Mouse (Mus musculus) c-Kit-positive CD71-positive TER-119-positive erythroid progenitor cells, embryonic 14.5 days (primary cell): ENCODE results near the gene Sf3a2.
"Not testable (repeated sequence)": the region's sequence is repeated elsewhere in the genome, so short reads cannot be mapped to it uniquely, and the experiment has no call there.

Experiments used
- DNase-seq: peaks from one replicate; pipeline ENCODE4 v3.0.0-alpha.2; 2013; ENCODE audit warnings: low spot score

Sf3a2 gene

DNA sequence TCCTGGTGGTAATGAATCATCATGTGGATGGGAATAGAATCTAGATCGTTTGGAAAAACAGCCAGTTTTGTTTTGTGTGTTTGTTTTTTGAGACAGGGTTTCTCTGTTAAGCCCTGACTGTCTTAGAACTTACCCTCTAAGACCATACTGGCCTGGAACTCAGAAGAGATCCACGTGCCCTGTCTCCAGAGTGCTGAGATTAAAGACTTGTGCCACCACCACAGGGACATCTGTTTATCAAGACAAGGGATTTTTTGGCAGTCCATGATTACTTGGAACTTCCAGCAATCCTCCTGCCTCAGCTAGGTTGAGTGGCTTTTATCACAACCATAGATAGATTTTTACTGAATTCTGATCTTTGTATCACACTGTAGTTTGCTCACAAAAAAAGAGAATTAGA is 26.8 kb downstream of the Sf3a2 start:
- DNase-seq: no peak

DNA sequence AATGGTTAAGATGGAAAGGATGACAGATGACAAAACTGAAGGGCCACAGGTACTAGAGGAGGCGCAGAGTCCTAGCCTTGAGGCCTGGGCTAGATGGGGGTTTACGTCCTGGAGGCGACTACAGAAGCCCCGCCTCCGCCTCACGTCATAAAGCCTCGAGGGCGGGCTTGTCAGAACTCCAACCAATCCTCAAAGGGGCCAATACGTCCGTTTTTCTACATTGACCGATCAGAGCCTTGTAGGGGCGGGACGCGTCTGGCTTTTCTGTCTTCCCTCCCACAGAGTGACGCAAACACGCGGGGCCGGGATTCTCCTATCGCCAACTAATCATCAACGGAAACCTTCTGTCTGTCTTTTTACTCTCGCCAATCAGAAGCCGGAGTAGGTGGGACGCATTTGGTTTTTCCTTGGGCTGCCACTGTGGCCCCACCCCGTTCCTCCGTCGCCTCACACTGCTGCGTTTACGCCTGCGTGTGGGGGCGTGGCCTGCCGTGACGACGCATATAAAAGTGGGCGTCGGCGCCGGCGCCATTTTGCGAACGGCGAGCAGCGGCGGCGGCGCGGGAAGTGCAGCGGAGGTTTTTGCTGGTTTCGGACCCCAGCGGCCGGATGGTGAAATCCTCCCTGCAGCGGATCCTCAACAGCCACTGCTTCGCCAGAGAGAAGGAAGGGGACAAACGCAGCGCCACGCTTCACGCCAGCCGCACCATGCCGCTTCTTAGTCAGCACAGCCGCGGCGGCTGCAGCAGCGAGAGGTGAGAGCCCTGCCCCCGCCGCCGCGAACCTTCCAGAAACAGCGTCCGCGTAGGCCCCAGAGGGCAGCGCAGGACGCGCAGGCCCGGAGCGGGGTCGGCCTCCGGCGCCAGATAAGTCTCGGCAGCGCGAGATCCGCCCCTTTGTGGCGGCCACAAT is 28.4 kb downstream of the Sf3a2 start, which contains the start of gene Oaz1:
Gene Oaz1, plus strand, starts transcription at position 506 of the 912 bp plus-strand sequence.
- DNase-seq: peak; percentile 100

DNA sequence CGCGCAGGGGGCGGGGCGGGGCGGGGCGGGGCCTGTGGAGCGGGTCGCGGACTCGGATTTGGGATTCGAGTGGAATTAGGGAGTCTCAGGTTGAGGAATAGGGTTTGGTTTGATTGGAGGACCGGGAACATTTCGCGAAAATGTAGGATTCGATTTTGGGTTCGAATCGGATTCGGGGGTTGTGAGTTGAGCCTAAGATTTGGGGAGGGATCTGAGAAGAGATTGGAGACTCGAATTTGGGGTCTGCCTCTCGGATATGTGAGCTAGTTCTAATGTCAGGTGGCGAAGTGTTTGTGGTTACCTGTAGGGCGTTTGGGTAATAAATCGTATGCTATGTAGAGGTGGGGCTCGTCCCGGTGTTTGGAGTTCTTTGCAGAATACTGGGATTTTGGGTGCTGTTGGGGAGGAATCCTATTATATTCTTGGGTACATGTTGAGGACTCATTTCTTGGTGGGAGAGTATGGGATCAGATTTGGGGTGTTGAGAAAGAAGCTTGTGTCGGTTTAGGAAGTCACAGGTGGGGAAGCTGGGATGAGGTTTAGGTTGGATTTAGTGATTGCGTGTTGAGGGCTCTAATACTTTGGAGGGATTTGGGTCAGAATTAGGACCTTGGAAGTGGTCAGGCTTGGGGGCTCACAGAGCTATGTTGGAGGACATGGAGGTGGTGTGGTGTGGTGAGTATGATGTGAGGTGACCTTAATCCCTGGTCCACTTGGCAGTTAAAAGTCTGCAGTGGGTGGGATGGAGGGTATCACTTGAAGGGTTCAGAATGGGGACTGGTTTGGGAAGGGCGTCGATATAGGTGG is 29.3 kb downstream of the Sf3a2 start:
- no peak for DNase-seq

DNA sequence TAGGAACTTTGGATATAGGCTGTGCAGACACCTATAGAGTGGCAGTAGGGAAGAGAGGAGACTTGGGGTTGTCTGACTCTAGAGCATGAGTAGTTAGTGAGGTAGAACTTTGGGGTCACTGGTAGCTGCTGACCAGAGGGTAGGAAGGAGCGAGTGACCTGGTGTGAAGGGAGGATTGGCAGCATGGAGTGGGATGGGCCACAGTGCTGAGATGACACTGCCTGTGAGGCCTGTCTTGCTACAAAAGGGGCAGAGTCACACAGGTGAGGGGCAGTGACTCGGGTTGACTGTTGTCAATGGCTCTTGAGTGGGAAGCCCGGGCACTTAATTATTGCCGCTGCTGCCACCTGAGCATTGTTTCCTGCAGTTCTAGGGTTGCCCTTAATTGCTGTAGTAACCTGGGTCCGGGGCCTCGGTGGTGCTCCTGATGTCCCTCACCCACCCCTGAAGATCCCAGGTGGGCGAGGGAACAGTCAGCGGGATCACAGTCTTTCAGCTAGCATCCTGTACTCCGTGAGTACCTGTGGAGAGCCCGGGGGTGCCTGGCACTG is 29.9 kb downstream of the Sf3a2 start:
- DNase-seq: no peak

DNA sequence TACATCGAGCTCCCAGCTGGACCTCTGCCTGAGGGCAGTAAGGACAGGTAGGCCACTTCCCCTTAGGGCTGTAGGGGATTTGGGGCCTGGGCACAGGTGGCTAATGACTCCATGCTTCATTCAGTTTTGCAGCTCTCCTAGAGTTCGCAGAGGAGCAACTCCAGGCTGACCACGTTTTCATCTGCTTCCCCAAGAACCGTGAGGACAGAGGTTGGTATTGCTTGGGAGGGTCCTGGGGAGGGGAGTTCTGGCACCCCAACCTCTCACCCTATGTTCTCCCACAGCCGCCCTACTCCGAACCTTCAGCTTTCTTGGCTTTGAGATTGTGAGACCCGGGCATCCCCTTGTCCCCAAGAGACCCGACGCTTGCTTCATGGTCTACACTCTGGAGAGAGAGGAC is 30.6 kb downstream of the Sf3a2 start:
- not testable (repeated sequence) for DNase-seq

DNA sequence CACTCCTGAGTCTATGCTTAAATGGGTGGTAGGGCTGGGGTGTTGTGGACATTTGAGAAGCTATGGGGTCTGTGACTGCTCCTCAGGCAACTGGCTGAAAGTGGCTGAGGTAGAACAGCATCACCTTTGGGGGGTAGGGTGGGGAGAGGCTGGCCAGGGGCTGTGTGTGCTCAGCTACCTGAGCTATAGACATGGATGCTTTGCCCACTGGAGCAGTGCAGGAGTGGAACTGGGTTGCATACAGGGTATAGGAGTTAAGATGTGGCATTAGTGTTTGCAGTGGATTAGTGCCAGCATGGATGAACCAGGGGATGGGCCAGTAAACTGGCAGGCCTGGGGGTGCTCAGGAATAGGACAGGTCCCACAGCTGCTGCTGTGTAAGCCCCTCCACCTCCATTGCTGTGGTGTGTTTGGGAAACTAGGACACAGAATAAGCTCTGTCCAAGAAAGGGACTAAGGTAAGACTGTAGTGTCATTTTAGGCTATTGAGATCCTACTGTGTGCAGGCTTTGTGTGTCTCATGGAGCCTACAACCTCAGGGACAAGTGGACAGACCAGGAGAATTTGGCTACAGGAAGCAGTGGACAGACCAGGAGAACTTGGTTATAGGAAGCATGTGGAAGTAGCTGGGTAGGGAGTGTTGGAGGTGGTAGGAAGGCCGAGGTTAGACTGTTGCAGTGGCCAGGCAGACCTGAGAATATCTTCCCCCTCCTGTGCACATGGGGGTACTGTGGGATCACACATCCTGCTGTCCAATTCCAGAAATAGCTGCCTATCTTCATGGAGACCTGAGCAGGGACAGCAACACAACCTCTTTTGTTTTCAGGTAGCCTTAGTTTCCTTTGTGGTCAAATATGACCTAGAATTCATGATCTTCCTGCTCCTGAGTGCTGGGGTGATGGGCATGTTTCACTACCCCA is 31.6 kb downstream of the Sf3a2 start:
- DNase-seq: no peak

DNA sequence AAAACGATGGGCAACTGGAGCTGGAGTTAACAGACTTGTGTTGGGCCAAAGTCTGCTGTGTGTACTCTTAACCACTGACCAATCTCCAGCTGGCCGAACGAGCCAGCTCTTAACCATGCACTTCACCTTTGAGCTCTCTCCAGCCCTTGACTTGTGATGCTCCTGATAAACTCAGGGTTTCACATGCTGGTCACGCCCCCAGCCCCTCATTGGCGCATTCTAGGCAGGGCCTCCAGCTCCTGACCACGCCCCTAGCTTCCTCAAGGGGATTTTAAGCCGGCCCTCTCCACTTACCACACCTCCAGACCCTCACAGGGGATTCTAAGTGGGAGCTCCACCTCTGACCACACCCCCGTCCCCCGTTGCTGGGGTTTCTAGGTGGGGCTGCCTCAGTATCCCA is 33.1 kb downstream of the Sf3a2 start:
- DNase-seq: peak; percentile 78

DNA sequence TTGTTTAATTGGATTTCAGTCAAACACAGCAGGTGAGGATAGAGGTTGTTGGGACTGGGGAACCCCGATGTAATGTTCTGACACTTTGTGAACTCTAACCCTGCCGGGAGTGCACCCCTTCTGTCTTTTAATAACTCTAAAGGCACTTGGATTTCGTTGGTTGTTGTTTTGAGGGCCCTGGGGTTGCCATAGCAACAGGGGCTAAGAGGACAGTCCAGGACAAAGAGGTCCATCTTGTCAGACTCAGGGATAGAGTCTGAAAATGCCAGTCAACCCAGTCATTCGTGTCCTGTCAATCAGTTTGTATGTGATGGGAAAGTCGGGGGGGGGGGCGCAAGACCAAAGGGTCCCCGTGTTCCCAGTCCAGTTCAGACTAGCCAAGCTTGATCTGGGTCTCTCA is 34.8 kb downstream of the Sf3a2 start:
- DNase-seq: no peak

DNA sequence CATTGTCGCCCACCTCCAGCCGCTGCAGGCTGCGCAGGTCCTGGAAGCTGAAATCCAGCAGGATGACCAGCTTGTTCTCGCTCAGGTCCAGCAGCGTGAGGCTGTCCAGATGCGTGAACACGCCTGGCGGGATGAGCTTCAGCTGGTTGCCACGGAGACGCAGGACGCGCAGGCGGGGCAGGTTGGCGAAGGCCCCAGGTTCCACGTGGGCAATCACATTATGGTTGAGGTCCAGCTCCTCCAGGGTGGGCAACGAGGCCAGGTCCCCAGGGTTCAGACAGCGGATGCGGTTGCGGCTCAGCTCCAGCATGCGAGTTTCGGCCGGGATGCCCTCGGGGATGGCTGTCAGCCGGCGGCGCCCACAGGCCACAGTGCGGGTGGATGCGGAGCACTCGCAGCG is 37.6 kb downstream of the Sf3a2 start:
- DNase-seq: no peak

DNA sequence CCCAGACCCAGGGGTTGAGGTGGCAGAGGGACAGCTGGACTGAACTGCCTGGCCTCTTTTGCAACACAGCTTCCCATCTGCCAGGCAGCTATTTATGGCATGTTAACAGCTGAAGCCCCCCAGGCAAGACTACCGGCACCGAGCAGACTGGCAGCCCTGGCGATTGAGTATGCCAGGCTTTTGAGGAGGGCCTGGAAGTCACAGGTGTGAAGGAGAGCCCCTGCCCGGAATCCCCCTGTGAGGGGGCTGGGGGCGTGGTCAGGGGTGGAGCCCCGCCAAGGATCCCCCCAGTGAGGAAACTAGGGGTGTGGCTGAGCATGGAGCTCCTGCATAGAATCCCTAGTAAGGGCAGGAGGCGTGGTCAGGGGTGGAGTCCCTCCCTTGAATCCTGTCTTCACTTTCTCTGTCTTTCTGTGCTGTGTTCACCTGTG is 39.0 kb downstream of the Sf3a2 start:
- no peak for DNase-seq

DNA sequence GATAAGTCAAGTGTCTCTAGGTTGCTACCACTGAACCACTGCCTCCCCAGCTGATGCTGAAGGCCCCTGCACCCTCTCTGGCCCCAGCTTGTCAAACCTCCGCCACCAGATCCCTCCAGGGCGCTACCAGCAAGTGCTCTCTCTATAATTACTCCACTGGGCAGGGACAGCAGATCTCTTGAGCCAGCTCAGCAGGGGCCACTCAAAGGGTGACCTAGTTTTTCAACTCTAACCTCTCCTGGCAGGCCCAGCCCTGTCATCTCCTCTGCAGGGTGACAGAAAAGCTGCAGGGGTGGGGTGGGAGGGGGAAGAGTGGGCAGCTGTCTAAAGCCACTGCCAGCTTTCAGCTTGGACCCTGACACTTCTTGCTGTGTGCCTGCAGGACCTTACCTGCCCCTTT is 39.8 kb downstream of the Sf3a2 start:
- DNase-seq: no peak

DNA sequence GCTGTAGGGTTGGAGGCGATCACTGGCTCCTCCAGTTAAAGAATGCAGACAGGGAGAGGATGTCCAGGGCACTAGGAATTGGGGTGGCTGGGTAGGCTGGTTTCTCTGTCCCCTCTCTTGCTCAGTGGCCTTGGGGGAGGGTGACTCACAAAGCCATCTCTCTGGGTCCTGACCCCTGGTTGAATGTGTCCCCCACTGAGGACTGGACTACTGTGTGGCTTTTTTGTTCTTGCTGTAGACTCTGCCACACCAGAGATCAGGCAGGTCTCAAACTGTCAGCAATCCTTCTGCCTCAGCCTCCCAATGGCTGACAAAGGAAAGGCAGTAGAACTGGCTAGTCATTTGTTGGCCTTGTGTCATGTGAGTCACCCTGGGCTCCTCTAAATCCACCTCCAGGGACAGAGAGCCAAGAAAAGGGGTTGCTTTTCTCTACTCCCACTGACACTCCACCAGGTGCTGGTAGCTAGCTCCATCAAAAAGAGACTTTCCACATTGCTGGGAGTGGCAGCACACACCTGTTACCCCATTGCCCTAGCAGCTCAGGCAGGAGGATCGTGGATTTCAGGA is 40.4 kb downstream of the Sf3a2 start:
- DNase-seq: no peak

DNA sequence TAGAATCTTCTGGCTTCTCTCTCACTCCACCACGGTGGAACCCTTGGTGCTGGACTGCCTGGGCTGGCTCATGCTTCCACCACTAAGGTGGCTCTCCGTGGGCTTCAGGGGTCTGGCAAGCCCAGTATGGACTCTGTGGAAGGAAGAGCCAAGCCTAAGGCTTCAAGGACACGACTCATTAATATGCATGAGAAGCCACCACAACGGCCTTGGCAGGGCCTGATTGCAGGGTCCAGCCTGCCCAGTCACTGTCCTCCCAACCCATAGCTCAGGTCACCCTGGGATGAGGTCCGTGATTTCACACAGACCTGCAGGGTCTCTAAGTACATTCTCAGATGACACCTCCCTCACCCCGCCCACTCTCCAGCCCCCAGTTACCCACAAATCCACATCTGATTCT is 41.9 kb downstream of the Sf3a2 start:
- no peak for DNase-seq

DNA sequence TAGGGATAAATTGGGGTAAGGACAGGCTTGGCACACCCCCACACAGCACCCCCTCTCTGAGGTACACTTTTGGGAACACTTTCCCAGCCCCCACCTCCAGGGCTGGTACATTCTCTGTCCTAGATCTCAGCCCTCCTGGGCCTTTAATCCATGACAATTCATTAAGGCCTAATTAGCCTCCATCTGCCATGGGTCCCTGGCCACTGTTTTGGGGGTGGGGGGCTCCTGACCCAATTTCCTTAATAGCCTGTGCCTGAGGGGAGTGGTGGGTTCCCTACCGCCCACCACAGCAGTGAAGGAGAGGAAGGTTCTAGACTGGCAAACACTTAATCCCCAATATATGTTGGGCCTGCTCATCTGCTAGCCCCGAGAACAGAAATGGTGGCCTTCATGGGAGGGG is 43.7 kb downstream of the Sf3a2 start:
- DNase-seq: no peak

DNA sequence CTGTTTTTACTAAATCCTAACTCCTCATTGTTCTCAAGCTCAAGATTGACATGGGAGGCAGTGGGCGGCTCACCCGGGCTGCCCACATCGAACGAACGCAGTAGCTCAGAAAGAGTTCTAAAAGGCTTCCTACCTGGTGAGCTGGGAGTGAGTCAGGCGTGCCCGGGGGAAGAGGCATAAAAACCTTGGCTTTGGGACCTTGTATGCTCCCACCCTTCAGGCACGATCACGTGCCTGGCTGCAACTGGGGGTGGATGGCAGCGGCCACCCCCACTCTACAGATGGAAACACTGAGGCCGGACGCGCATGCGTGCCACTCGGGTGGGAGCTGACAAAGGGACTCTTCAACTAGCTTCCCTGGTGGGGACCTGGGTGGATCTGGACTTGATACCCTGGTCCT is 44.3 kb downstream of the Sf3a2 start:
- DNase-seq: no peak

DNA sequence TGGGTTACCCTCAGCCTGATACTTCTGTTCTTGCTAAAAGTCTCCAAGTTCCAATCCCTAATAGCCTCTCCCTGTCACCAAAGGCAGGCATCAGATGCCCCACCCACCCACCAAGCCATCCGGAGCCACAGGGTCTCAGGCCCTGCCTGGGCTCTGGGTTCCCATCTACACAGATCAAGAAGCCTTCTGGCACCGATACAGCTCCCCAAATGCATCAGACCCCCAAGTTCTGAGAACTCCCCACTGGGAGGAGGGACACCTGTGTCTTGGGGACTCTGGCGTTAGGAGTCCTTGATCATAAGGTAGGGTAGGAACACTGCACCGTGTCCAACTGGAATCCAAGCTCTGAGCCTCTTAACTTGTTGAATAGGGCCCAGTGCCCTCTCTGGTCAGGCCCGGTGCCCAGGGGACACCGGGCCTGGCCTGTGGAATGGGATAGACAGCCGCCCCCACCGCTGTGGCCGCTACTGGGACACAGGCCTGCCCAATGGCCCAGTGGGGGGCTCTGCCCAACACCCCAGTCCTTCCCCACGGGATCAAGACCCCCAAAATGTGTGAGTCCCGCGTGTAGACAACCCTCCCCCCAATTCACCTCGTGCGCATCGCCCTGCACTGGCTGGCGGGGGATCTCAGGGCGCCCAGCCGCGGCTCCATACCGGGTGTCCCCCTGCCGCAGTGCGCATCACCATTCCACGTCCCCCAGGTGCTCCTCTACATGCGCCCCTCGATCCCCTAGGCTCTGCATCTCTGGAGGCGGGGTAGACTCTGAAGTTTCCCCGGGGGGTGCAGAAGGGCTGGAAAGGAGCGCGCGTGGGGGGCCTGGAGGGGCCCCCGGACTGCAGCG is 45.3 kb downstream of the Sf3a2 start:
- DNase-seq: no peak

DNA sequence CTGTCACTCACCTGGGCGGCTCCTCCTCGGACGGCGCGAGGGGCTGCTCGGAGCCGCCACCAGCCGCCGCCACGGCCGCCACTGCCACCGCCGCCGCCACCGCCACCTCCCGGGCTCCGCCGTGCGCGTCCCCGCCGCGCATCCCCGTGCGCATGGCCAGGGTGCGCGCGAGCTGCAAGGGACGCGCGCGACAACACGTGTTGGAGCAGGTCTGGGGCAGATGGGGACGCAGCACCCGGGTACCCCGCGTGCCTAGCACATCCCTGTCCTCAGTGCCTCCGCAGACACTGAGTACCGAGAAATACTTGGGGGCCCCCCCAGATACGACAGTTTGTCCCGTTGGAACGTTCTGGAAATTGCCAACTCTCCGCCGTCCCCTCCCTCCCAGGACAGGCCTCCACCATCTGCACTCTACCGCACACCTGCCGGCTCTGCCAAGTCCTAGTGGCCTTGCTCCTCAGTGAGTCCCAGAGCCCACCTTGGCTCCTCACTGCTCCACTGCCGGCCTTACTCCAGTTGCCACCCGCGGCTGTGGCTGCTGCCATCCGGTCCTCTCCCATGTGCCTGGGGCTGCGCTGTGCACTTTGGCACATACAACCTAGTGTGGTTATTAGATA is 46.0 kb downstream of the Sf3a2 start, which contains the start of gene Lingo3:
Gene Lingo3, minus strand, starts transcription at position 109 of the 617 bp plus-strand sequence.
- DNase-seq: no peak

DNA sequence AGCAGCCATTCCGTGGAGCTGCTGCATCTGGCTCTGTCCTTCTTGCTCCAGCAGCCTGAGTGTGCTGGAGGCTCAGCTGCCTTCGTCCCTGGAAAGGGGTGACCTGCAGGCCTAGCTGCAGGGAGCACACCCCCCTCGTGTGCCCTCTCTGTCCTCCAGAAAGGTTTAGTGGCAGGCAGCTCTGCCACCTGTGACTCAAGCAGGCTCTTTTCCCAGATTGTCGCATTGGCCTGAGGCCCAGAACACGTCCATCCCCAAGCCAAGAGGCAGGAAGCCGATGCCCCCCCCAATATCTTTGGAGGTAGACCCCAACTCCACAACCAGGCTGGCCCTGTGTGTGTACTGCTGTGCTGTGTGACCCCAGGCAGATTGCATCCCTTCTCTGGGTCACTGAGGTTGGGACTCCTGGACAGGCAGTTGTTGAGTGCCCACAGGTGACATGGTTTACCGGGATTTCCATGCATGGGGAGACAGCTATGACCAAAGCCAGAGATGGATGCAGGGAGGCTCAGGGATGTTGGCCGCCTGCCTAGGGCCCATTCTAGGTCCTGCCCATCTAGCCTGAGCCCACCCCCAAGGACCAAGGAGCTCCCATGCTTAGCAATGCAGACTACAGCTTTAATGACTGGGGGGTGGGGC is 47.2 kb downstream of the Sf3a2 start:
- DNase-seq: no peak

DNA sequence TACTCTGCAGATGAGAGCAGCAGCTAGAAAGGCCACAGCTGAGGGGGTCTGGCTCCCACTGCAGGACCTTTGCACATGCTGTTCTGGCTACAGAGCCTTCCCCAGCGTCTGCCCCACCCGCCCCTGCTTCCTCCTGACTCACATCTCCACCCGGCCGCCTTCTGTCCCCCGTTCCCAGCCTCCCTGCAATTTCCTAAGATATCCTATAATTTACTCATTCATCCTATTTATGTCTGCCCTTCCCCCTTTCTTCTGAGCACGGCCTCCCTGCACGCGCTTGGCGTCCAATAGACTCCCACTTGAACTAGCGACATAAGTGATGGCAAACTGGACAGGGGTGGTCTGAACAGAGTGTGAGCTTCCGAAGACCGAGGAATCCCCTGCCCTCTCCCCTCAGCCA is 47.7 kb downstream of the Sf3a2 start:
- DNase-seq: no peak
